Mouse (Mus musculus): Measurements from ENCODE around the gene Setd6. TPM values are rescaled to one million over a fixed set of nuclear protein-coding genes. Genes with fewer than 3 reads are reported as not detected.

Gene Setd6
- total and polyA plus RNA-seq, 2 experiments from 2014 or later: 29.5 to 38.5 TPM

- Histone ChIP-seq H3K36me3 (ENCODE audit: insufficient read depth, low read length) (peaks cover 22% of the 10 kb centered on the region), H3K9ac (replicated peaks; ENCODE audit: low read length) (peak overlapping the region; percentile 82), H3K9me3 (ENCODE audit: low read length) (no peaks in the 10 kb centered on the region), H3K4me3 (ENCODE audit: low read length) (peak overlapping the region; percentile 79), H3K27ac (peak overlapping the region; percentile 91), H3K4me1 (ENCODE audit: insufficient read depth, low read length) (peaks cover 26% of the 10 kb centered on the region), H3K4me2 (ENCODE audit: low read depth, low read length) (peak overlapping the region; percentile 91), H3K27me3 (ENCODE audit: insufficient read depth, low read length) (no peaks in the 10 kb centered on the region)
- WGBS: 96% methylated on average over 3 of the region's 3 CpGs
- no peak for ATAC-seq
- DNase-seq (ENCODE audit: low spot score): no peak
- TF ChIP-seq CTCF (IDR thresholded peaks at IDR 0.05; ENCODE audit: low read depth): no peak
These were observed 11.1 kb upstream of the Setd6 start for GRCm38 (mm10) chr8:95704538-95704937.

GRCm38 (mm10) chr8:95709579-95709978 is 6.1 kb upstream of the Setd6 start:
- DNase-seq (ENCODE audit: low spot score): no peak
- Histone ChIP-seq H3K4me1 (ENCODE audit: insufficient read depth, low read length) (peaks cover 2% of the 10 kb centered on the region; the same call in 1 of the 2 replicates), H3K4me2 (ENCODE audit: low read depth, low read length) (no peak overlapping the region), H3K27me3 (ENCODE audit: insufficient read depth, low read length) (no peaks in the 10 kb centered on the region), H3K4me3 (ENCODE audit: low read length) (no peak overlapping the region), H3K9ac (replicated peaks; ENCODE audit: low read length) (no peak overlapping the region), H3K27ac (no peak overlapping the region), H3K36me3 (ENCODE audit: insufficient read depth, low read length) (peaks cover 30% of the 10 kb centered on the region), H3K9me3 (ENCODE audit: low read length) (no peaks in the 10 kb centered on the region)
- WGBS: 87% methylated on average over 7 of the region's 7 CpGs
- ATAC-seq: no peak
- TF ChIP-seq CTCF (IDR thresholded peaks at IDR 0.05; ENCODE audit: low read depth): no peak

- no peak overlapping the region for H3K27ac ChIP-seq
- no peaks in the 10 kb centered on the region for H3K9me3 ChIP-seq (ENCODE audit: low read length)
- TF ChIP-seq CTCF (IDR thresholded peaks at IDR 0.05; ENCODE audit: low read depth): no peak
- no peak for ATAC-seq
- H3K4me3 ChIP-seq (ENCODE audit: low read length): no peak overlapping the region
- H3K9ac ChIP-seq (replicated peaks; ENCODE audit: low read length): no peak overlapping the region
- no peak overlapping the region for H3K4me2 ChIP-seq (ENCODE audit: low read depth, low read length)
- no peak for DNase-seq (ENCODE audit: low spot score)
- H3K27me3 ChIP-seq (ENCODE audit: insufficient read depth, low read length): no peaks in the 10 kb centered on the region
- 72% methylated on average over 3 of the region's 3 CpGs for WGBS
- no peaks in the 10 kb centered on the region for H3K4me1 ChIP-seq (ENCODE audit: insufficient read depth, low read length)
- H3K36me3 ChIP-seq (ENCODE audit: insufficient read depth, low read length): peaks cover 30% of the 10 kb centered on the region
These were observed 4.7 kb upstream of the Setd6 start for GRCm38 (mm10) chr8:95711029-95711428.

- no peak overlapping the region for H3K27ac ChIP-seq
- H3K27me3 ChIP-seq (ENCODE audit: insufficient read depth, low read length): no peaks in the 10 kb centered on the region
- no peak overlapping the region for H3K4me3 ChIP-seq (ENCODE audit: low read length)
- H3K9me3 ChIP-seq (ENCODE audit: low read length): no peaks in the 10 kb centered on the region
- no peak for DNase-seq (ENCODE audit: low spot score)
- peaks cover 19% of the 10 kb centered on the region for H3K36me3 ChIP-seq (ENCODE audit: insufficient read depth, low read length)
- TF ChIP-seq CTCF (IDR thresholded peaks at IDR 0.05; ENCODE audit: low read depth): no peak
- 89% methylated on average over 9 of the region's 9 CpGs for WGBS
- no peak overlapping the region for H3K4me2 ChIP-seq (ENCODE audit: low read depth, low read length)
- no peaks in the 10 kb centered on the region for H3K4me1 ChIP-seq (ENCODE audit: insufficient read depth, low read length)
- no peak overlapping the region for H3K9ac ChIP-seq (replicated peaks; ENCODE audit: low read length)
- no peak for ATAC-seq
These were observed 3.3 kb upstream of the Setd6 start for GRCm38 (mm10) chr8:95712395-95712794.

GRCm38 (mm10) chr8:95713100-95714010 is 2.3 kb upstream of the Setd6 start:
- no peak overlapping the region for H3K9ac ChIP-seq (replicated peaks; ENCODE audit: low read length)
- DNase-seq (ENCODE audit: low spot score): peak; percentile 73
- H3K27me3 ChIP-seq (ENCODE audit: insufficient read depth, low read length): no peaks in the 10 kb centered on the region
- H3K27ac ChIP-seq: no peak overlapping the region
- TF ChIP-seq CTCF (IDR thresholded peaks at IDR 0.05; ENCODE audit: low read depth): peak; percentile 86
- H3K4me2 ChIP-seq (ENCODE audit: low read depth, low read length): no peak overlapping the region
- peaks cover 14% of the 10 kb centered on the region for H3K36me3 ChIP-seq (ENCODE audit: insufficient read depth, low read length)
- 73% methylated on average over 18 of the region's 19 CpGs for WGBS
- no peaks in the 10 kb centered on the region for H3K9me3 ChIP-seq (ENCODE audit: low read length)
- no peak overlapping the region for H3K4me3 ChIP-seq (ENCODE audit: low read length)
- H3K4me1 ChIP-seq (ENCODE audit: insufficient read depth, low read length): no peaks in the 10 kb centered on the region
- peak; percentile 21; the same call in 1 of the 2 replicates for ATAC-seq

GRCm38 (mm10) chr8:95714367-95714766 is 1.3 kb upstream of the Setd6 start:
- Histone ChIP-seq H3K4me3 (ENCODE audit: low read length) (no peak overlapping the region), H3K4me1 (ENCODE audit: insufficient read depth, low read length) (no peaks in the 10 kb centered on the region), H3K36me3 (ENCODE audit: insufficient read depth, low read length) (peaks cover 18% of the 10 kb centered on the region), H3K27ac (no peak overlapping the region), H3K9ac (replicated peaks; ENCODE audit: low read length) (no peak overlapping the region), H3K9me3 (ENCODE audit: low read length) (no peaks in the 10 kb centered on the region), H3K27me3 (ENCODE audit: insufficient read depth, low read length) (no peaks in the 10 kb centered on the region), H3K4me2 (ENCODE audit: low read depth, low read length) (no peak overlapping the region)
- no peak for TF ChIP-seq CTCF (IDR thresholded peaks at IDR 0.05; ENCODE audit: low read depth)
- WGBS: 88% methylated on average over 4 of the region's 4 CpGs
- ATAC-seq: no peak
- DNase-seq (ENCODE audit: low spot score): no peak

Data from hindbrain, postnatal 0 days (tissue).